Mouse (Mus musculus): ENCODE data around the gene Rho.

Gene Rho

GRCm38 (mm10) chr6:115931639-115932038, at the start of gene Rho:
Gene Rho (plus strand): TSS chr6:115931748.
- no peak for DNase-seq (ENCODE audit: extremely low read depth, low read depth, low spot score)

- no peak for DNase-seq (ENCODE audit: extremely low read depth, low read depth, low spot score)
Measured at GRCm38 (mm10) chr6:115884018-115884417, 47.5 kb upstream of the Rho start.

GRCm38 (mm10) chr6:115886894-115887293, 44.7 kb upstream of the Rho start:
- DNase-seq (ENCODE audit: extremely low read depth, low read depth, low spot score): no peak

- DNase-seq (ENCODE audit: extremely low read depth, low read depth, low spot score): no peak
Measured at GRCm38 (mm10) chr6:115888296-115888695, 43.3 kb upstream of the Rho start.

- no peak for DNase-seq (ENCODE audit: extremely low read depth, low read depth, low spot score)
Measured at GRCm38 (mm10) chr6:115890601-115891000, 40.9 kb upstream of the Rho start.

- no peak for DNase-seq (ENCODE audit: extremely low read depth, low read depth, low spot score)
Measured at GRCm38 (mm10) chr6:115891061-115891460, 40.5 kb upstream of the Rho start.

GRCm38 (mm10) chr6:115891497-115892061, 40.0 kb upstream of the Rho start:
- no peak for DNase-seq (ENCODE audit: extremely low read depth, low read depth, low spot score)

- no peak for DNase-seq (ENCODE audit: extremely low read depth, low read depth, low spot score)
Measured at GRCm38 (mm10) chr6:115892363-115892762, 39.2 kb upstream of the Rho start.

- no peak for DNase-seq (ENCODE audit: extremely low read depth, low read depth, low spot score)
Measured at GRCm38 (mm10) chr6:115896346-115896745, 35.2 kb upstream of the Rho start.

- DNase-seq (ENCODE audit: extremely low read depth, low read depth, low spot score): no peak
Measured at GRCm38 (mm10) chr6:115897117-115897516, 34.4 kb upstream of the Rho start.

GRCm38 (mm10) chr6:115897926-115898520, 33.5 kb upstream of the Rho start:
- no peak for DNase-seq (ENCODE audit: extremely low read depth, low read depth, low spot score)

- DNase-seq (ENCODE audit: extremely low read depth, low read depth, low spot score): no peak
Measured at GRCm38 (mm10) chr6:115901062-115901461, 30.5 kb upstream of the Rho start.

GRCm38 (mm10) chr6:115901489-115901931, 30.0 kb upstream of the Rho start:
- DNase-seq (ENCODE audit: extremely low read depth, low read depth, low spot score): no peak

- DNase-seq (ENCODE audit: extremely low read depth, low read depth, low spot score): no peak
Measured at GRCm38 (mm10) chr6:115902545-115902944, 29.0 kb upstream of the Rho start.

GRCm38 (mm10) chr6:115905568-115905967, 26.0 kb upstream of the Rho start:
- no peak for DNase-seq (ENCODE audit: extremely low read depth, low read depth, low spot score)

GRCm38 (mm10) chr6:115906455-115906854, 25.1 kb upstream of the Rho start:
- DNase-seq (ENCODE audit: extremely low read depth, low read depth, low spot score): no peak

GRCm38 (mm10) chr6:115906871-115907270, 24.7 kb upstream of the Rho start:
- no peak for DNase-seq (ENCODE audit: extremely low read depth, low read depth, low spot score)

GRCm38 (mm10) chr6:115908421-115908982, 23.0 kb upstream of the Rho start:
- no peak for DNase-seq (ENCODE audit: extremely low read depth, low read depth, low spot score)

- no peak for DNase-seq (ENCODE audit: extremely low read depth, low read depth, low spot score)
Measured at GRCm38 (mm10) chr6:115909052-115909451, 22.5 kb upstream of the Rho start.

GRCm38 (mm10) chr6:115909940-115910339, 21.6 kb upstream of the Rho start:
- no peak for DNase-seq (ENCODE audit: extremely low read depth, low read depth, low spot score)

- DNase-seq (ENCODE audit: extremely low read depth, low read depth, low spot score): no peak
Measured at GRCm38 (mm10) chr6:115911763-115912162, 19.8 kb upstream of the Rho start.

GRCm38 (mm10) chr6:115913482-115913881, 18.1 kb upstream of the Rho start:
- no peak for DNase-seq (ENCODE audit: extremely low read depth, low read depth, low spot score)

Measured in fat pad, adult 2 months (tissue).